Mouse (Mus musculus) NIH3T3 (cell line): Measurements from ENCODE around the gene Musk.

Experiments used
- DNase-seq: peaks from one replicate; pipeline ENCODE4 v3.0.0-alpha.2; 2012; ENCODE audit warnings: low read depth

The Musk gene

DNA sequence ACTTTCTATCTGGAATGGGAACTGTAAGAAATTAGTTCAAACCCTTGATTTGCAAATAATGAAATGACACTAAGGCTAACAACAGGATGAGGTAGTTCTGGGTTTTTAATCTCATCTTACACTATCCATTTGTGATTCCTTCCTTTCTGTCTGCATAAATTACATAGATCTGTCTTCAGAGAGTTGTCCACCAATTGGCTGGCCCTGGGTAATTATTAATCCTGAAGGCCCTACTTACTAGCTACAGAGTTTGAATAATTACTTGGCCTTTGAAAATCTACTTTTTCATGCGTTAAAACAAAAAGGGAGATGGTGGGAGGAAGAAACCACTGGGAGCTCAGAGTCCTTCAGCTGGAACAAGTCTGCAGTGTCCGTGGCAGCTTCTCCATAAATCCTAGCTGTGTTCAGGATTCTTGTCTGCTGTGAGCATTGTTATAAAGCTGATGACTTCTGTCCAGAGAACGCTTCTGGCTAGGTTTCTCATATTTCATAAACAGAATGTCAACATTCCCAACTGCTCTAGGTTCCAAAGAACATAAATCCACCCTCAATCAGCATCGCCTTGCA is 29.3 kb downstream of the Musk start:
- peak; percentile 21 for DNase-seq

DNA sequence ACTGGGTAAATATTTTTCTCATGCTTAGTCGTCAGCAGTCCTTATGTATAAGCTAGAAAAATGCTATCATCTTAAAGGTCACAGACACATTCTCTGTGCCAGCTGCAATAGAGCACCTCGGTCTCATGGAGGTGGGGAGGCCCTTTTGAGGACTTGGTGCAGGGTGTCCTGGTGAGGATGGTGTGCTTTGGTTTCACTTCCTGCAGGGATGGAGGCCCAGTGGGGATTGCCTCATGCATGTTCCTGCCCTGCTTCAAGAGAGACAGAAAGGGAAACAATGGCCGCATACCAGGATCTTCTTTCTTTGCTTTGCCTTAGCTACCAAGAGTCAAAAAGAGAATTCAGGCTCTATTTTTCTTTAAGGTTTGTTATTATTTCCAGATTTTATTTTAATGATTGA is 31.8 kb downstream of the Musk start:
- no peak for DNase-seq

DNA sequence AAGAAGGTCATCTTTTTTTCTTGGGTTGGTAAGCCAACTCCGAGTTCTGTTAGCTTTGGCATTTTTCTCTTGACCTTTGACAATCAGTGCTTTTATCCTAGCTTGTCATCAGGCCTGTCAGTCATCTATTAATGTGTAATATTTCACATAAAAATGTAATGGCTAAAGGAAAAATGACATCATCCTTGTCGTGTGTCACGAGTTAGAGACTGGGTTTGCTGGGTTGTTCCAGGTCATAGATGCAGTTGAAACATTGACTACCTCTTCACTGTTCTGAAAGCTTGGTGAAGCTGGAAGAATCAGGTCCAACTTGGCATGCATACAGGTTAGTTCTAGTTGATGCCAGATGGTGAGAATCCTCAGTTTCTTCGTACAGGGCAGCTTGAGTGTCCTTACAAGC is 34.5 kb downstream of the Musk start:
- peak; percentile 65 for DNase-seq

DNA sequence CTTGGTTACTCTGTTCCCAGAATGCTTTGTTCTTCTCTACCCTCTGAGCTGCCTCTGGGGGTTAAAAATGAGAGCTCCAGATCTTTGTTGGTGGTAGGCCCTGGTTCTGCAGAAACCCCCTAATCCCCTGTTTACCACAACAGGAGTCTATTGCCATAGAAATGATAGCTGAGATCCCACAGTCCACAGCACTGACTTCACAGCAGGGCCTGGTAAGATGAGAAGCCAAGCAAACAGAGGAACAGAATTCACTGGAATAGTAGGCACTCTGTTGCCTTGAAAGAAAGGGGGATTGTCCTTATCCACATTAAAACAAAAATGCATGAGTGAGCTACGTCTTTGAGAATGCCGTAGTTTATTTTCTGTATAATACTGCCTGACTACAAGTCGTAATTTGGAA is 41.0 kb downstream of the Musk start:
- DNase-seq, result peak; percentile 27

DNA sequence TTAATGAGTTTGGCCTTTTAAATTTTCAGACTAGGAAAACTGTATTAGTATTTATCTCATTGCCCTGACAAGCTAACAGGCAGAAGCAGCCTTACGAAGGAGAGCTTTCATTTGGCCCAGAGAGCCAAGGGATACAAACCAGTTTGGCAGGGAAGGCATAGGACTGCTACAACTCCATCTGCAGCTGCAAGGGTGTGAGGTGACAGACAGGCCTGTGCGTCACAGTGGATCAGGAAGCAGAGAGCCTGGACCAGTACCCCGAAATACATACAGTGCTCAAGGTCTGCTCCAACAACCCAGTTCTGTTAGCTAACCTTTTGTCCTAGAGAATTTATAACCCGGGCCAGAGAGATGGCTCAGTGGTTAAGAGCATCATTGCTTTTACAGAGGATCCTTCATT is 42.5 kb downstream of the Musk start:
- DNase-seq, result no peak

DNA sequence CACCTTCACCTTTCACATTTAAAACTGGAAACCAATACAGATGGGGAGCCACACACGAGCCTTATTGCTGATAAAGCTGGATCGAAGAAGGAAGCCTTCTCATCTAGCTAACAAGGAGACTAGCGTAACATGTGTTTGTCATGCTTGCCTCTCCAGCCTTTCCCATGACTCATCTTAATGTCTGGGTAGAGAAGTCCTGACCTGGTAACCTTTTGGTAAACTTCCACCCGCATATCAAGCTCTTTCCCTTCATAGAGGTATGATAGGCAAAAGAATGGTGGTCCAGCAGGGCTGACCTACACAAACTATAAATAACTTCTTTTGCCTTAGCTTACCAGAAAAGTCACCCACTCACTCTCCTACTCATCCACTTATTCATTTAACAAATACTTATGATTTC is 44.3 kb downstream of the Musk start:
- peak; percentile 53 for DNase-seq

DNA sequence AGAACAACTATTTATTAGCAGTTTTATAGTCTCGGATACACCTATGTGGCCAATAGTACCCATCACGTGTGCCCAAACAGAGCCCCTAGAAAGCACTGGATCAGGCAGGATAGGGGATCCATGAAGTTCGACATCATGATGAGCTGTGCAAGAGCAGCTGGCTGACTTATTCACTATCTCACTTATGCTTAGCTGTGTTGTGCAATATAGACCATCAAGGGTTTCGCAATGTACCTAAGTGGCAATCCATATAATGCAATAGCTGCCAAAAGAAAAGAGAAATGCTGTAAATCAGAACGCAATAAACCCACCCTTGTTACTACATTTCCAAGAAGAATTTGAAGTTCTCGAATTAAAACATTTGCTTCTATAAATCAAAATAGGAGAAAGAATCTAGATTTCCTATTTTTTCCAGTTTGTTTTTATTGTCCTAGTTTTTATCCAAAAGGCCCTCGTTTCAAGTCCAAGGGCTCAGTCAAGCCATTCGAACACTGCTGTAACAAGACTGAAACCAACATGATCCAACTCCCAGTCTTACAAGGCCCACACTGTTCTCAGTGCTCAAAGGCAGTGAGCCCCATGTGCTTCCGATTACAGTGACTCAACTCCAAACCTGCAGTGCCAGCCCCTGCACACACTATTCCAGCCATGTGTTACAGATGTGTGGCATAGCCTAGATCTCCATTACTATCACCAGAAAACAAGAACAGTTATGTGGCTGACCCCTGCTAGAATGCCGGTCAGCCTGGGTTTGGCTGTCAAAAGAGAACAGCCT is 45.3 kb downstream of the Musk start:
- peak; percentile 94 for DNase-seq

DNA sequence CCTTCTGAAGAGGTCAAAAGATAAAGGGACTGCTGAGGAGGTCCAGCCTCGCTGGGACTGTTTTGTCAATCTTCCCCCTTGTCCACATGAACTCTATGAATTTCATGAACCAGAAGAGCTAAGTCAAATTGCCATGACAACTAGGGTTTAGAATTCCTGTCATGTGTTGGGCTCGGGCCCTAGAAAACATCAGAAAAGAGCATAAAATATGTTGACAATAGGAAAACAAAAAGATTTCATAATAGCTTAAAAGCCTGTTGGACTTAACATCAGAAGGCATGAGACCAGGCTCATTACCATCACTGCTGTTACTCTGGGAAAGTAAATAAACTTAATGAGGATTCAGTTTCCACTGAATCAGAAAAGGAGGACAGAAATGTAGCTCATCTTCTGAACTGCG is 46.6 kb downstream of the Musk start:
- peak; percentile 24 for DNase-seq

DNA sequence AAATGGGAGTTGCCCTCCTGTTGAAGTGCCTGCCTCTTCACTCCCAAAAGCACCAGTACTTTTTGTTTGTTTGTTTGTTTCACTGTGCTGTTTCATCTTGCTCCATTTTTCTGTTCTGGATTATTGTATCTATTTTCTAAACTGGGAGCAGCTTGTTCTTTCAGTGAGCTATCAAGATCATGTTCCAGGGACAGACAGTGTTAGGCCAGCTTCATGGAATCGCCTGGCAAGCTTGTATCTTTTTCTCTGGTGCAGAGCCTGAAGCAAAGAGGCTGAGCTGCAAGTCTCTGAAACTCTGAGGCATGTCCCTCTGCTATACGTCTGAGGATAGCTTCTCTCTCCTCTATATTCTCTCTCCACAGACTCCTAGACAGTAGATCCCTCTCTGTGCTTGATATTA is 50.5 kb downstream of the Musk start:
- no peak for DNase-seq

DNA sequence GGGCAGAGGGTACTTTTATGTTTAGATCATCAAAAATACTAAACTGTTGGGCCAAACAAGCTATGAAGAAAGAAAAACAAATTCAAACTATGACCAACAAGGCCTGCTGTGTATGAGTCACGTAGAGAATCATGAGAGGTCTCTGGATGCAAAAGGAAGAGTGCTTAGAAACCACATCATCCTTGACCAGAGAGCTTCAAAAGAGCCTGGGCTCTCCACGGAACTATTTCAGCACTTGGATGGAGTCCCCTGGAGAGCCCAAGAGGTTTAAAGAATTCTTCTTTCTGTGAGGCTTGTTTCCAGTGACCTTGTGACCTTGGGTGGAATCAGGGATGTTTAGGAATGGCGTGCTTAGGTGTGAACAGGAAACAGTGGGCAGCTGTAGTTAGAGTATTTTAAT is 53.5 kb downstream of the Musk start:
- DNase-seq, result peak; percentile 88

DNA sequence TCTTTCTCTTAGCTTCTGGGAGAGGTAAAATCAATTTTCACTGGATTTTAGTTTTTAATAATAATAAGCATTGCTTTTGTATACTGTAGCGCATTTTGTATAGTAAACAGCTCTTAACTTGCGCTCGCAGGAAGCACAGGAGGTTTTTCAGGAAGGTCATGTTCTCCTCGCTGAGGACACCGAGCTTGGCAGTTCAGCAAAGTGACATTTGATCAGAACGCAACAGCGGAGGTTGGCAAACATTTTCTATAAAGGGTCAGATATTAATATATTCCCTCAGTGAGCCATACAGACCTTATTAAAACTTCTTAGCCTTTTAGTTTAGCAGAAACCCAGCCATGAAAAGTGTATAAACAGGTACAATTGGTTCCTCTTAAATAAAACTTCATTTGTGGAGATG is 64.4 kb downstream of the Musk start:
- DNase-seq, result no peak

DNA sequence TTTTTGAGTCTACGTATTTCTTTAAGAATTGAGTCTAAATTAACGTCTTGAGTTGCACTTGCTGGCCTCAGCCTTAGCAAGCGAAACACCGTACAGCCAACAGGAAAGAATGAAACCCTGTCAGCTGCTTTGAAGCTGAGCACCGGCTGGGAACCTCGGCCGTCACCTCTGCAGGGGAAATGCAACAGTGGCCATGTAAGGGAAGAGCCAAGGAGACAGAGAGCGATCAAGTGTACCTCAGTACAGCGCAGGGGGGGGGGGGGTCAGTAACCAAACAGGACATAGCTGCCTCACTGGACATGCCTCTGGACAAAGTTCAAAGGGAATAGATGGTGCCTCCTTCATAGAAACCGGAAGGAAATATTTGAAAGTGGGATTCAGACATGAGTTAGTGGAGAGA is 65.4 kb downstream of the Musk start:
- no peak for DNase-seq

DNA sequence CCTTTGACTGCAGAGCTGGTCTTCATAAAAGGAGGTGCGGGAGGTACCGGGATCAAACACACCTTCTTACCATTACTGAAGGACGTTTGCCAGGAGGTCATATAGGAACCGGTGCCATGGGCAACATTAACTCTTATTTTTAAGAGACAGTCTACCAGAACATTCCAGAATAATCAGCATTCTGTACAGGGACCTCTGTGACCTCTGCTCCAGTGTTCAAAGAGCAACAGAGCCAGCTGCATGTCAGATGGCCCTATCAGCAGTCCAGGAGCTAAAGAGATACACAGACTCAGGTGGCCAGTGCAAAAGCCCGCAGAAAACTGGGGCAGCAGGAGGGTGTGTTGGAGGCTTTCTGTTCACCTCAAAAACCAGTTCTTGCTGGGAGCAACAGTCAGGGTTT is 65.8 kb downstream of the Musk start:
- no peak for DNase-seq

DNA sequence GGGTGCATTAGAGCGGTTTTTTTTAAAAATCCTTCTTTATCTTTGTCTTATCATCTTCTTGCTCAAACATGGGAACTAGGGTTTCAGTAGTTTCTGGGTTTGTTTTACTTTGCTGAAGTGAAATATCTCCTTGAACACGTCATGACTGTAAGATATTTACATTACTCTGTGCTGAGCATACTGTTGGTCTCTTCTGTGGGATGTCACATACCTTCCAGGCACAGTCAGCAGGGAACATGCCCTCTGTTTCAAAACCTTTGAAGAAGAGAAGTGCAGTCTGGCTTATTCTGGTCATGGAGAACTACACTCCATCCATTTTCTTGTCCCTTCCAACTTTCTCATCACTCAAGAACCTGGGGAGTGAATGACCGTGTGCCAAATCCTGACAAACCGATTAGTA is 73.2 kb downstream of the Musk start:
- DNase-seq, result peak; percentile 77

DNA sequence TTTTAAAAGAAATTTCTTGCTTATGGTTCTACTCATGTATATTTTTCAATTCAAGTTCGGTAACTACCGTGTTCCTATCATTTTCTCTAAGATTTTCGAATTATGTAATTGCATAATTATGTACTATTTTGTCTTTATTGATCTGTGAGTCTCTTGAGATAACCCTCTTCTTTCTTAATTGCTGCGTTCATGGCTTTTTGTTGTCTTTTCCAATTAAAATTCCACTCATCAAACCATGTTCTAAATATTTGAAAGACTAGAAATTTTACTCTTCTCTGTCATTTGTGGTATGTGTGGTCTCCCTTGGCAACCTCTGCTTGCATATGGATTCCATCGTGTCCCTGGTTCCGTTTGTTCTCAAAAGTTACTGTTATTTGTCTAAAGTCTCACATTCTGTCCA is 79.6 kb downstream of the Musk start:
- DNase-seq, result no peak

DNA sequence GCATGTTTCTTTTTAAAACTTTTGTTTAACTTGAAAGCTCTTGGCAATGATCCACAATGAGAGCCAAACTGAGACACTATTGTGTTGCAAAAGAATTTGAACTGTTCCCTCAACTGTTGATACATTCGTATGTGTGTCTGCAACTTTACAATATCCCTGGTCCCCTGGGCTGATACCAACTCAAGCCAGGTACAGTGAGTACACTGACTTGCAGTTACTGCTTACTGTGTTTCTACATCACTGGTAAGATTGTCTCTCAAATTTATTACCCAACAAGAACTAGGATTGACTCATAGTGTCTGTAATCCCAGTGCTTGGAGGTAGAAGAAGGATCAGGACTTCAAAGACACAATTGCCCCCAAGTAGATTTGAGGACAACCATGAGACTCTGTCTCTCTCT is 85.3 kb downstream of the Musk start:
- peak; percentile 30 for DNase-seq

DNA sequence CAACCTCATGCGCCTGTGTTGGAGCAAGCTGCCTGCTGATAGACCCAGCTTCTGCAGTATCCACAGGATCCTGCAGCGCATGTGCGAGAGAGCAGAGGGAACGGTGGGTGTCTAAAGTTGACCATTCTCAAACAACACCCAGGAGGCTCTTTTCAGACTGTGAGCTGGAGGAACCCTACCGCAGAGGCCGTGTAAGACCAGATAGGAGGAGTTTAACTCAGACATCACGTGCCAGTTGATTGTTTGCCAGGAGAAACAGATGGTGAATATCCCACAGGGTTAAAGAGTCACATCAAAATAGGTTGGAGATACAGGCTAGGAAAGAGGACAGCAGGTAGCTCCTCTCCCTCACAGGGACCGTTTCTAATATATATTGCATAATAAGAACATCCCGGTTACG is 87.8 kb downstream of the Musk start:
- peak; percentile 72 for DNase-seq

DNA sequence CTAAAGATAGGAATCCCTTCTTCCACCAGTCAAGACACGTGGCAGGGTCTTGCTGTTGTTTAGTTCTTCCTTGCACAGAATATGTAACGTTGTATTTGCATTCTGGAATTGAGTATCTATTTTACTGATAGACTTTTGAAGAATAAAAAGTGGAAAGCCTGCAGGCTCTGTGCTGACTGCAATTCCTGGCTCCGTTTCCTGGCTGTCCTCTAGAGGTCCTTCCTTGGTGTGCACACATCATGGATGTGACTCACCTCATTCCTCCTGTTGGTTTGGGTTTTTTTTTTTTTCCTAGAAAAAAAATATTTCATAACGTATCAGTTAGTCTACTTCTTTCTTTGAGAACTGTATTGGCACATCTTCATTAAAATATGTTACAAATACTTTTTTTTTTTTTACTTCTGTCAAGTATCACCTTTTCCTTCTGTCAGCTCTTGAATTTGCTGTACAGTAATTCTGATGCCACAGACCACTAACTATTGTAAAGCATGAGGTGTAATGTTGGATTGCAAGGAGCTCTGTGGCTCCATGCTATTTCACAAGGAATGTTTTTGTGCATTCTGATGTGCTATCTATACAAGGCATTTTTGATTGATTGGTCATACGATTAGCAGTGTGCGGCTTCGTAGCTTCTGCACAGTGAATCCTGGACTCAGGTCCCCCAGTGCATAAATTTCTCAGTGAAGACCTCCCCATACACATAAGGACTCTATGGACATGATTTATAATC is 88.5 kb downstream of the Musk start:
- DNase-seq, result peak; percentile 99

DNA sequence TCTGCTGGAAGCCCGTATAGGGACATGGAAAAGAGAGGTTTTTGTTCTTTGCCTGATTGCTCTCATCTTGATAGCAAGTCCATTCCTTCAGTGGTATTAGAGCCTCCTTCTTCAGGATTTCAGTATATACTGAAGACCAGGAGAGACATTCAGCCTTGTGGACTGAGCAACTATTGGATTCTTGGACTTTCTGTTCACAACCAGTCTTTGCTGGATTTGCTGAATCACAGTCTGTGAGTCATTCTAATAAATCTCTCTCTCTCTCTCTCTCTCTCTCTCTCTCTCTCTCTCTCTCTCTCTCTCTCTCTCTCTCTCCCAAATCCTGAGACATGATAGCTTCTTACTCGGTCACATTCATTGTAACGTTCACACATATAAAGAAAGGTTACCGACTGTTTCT is 93.4 kb downstream of the Musk start:
- peak; percentile 73 for DNase-seq

DNA sequence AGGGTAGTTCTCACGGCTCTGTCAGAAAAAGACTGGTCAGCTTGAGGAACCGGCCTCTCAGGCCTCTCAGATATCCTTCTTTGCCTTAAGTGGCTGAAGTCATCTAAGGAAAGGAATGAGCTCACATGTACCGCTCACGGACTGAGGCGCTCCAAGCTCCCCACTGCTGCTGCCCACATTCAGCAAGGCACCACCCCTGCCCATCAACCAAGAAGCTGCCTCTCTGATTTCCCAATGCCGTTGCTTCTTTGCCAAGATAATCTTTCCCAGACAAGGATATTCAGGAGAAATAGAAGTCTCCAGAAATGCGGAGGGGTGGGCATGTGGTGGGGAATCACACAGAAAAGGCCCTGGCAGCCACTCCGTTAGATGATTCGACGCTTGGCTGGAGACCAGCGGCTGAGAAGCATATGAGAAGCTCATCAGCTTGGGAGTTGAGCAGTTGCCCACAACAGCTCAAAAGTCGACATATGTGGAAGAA is 115.1 kb downstream of the Musk start:
- peak; percentile 94 for DNase-seq

DNA sequence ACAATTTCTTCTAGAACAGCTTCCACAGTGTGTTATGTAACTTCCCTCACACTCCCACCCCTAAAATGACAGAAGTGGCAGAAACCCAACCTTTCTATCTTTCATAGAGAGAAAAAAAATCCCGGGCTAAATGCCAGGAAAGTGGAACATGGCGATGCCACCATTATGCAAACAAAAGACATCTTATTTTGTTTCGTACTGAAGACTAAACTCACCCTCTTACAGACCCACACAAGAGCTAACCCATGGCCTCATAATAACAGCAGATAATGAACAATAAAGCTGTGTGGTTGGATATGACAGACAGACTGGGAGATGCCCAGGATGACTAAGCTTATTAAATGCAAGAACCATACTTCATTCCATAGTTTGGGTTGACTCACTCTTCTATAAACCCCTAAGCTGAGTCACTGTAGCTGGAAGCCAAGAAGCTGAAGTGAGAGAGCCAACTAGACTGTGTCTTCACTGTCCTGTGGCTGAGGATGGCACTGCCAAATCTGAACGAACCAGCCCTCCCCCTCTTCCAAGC is 116.3 kb downstream of the Musk start:
- DNase-seq, result peak; percentile 91

DNA sequence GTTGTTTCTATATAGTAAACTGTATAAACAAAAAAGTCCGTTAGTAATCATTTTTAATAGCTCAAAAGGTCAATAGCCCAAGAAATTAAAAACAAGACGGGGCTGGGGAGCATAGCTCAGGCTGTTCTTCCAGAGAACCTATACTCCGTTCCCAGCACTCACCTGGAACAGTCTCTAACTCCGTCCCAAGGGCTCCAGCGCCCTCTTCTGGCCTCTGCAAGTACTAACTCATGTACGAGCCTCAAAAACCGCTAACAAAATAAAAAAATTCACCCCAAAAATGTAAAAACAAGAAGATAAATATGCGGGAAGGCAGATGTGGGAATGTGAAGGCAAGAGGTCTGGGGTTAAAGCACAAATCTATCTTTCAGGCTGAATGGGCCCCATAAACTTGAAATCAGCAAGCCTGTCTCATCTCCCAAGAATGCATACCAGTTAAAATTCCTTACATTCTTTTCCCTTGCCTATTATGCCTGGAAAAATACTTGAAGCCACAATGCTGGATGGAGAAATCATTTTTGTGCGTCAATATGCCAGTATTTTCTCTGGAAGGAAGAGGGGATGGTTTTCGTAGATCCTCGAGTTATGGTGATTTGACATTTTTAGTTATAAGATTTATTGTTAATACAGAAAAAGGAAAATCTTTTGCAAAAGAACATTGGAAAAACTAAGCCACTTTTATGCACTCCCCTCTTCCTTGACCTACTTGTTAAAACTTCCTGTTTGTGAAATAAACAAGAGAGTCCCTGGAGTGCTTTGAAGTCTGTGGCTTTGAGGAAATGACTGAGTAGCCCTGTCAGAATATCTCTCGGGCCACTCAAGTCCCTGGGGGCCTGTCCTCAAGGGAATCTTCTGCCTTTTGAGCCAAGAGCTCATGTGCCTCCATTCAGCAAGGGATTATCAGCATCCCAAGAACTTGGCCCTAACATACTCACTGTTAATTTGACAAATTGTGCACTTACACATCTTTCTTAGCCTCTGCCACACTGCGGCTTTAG is 127.7 kb downstream of the Musk start:
- DNase-seq, result peak; percentile 78
